Mouse (Mus musculus) urinary bladder, postnatal 14 days (tissue): ENCODE measurements around the gene Chst11.

ENCODE experiments used
- DNase-seq: peaks from one replicate; pipeline ENCODE4 v3.0.0; 2021; ENCODE audit warnings: low spot score

Chst11 gene

GRCm38 (mm10) chr10:82990918-82991317 is 5.6 kb downstream of the Chst11 start:
- DNase-seq, result no peak

- DNase-seq, result no peak
Measured at GRCm38 (mm10) chr10:82991756-82992519, 6.6 kb downstream of the Chst11 start.

GRCm38 (mm10) chr10:82994284-82994683 is 9.0 kb downstream of the Chst11 start:
- DNase-seq, result no peak

- DNase-seq, result no peak
Measured at GRCm38 (mm10) chr10:82997460-82997859, 12.2 kb downstream of the Chst11 start.

GRCm38 (mm10) chr10:83000169-83000568 is 14.9 kb downstream of the Chst11 start:
- DNase-seq, result no peak

- DNase-seq, result no peak
Measured at GRCm38 (mm10) chr10:83000721-83001120, 15.4 kb downstream of the Chst11 start.

- no peak for DNase-seq
Measured at GRCm38 (mm10) chr10:83003899-83004298, 18.6 kb downstream of the Chst11 start.

GRCm38 (mm10) chr10:83004389-83004788 is 19.1 kb downstream of the Chst11 start:
- DNase-seq, result no peak

GRCm38 (mm10) chr10:83005003-83005402 is 19.7 kb downstream of the Chst11 start:
- no peak for DNase-seq

GRCm38 (mm10) chr10:83006258-83006657 is 21.0 kb downstream of the Chst11 start:
- DNase-seq, result no peak

GRCm38 (mm10) chr10:83013984-83014383 is 28.7 kb downstream of the Chst11 start:
- DNase-seq, result no peak

GRCm38 (mm10) chr10:83015919-83016318 is 30.6 kb downstream of the Chst11 start:
- DNase-seq, result no peak

GRCm38 (mm10) chr10:83016779-83017178 is 31.5 kb downstream of the Chst11 start:
- DNase-seq, result no peak

GRCm38 (mm10) chr10:83017760-83018498 is 32.6 kb downstream of the Chst11 start:
- DNase-seq, result no peak

GRCm38 (mm10) chr10:83018521-83018920 is 33.2 kb downstream of the Chst11 start:
- no peak for DNase-seq

GRCm38 (mm10) chr10:83019497-83020270 is 34.4 kb downstream of the Chst11 start:
- no peak for DNase-seq

- DNase-seq, result no peak
Measured at GRCm38 (mm10) chr10:83022616-83023015, 37.3 kb downstream of the Chst11 start.

- no peak for DNase-seq
Measured at GRCm38 (mm10) chr10:83026174-83026573, 40.9 kb downstream of the Chst11 start.

GRCm38 (mm10) chr10:83027673-83028072 is 42.4 kb downstream of the Chst11 start:
- no peak for DNase-seq

GRCm38 (mm10) chr10:83030103-83030661 is 44.9 kb downstream of the Chst11 start:
- no peak for DNase-seq

- no peak for DNase-seq
Measured at GRCm38 (mm10) chr10:83030928-83031327, 45.6 kb downstream of the Chst11 start.

GRCm38 (mm10) chr10:83031561-83031960 is 46.3 kb downstream of the Chst11 start:
- no peak for DNase-seq
